Mouse (Mus musculus): Measurements from ENCODE around the gene Faf2.

DNA sequence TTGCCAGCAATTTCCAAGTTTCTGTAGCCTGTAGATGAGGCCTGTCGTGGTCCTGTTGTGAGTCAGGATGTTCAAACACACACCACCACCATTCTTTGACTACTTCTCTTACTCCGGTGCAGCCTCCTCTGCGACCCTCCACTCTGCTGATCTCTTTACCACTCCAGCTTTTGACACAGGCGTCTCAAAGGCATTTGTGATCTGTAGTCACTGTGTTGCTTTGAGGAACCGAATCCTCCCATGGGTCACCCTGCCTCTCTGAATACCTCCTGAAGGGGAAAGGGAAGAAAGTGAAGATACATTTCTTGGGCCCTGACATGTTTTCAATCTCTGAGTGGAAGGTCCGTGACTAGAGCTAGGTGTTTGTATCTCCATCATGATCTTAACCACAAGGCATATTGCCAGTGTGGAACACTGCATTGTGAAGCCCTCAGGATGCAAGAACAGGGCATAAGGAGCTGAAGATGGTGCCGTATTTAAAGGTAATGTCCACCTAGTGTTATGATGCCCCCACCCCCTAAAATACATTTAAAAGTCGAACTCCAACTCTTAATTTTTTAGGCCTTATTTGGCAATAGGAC lies 29.7 kb upstream of the Faf2 start:
- TF ChIP-seq SMC3 (IDR thresholded peaks at IDR 0.05; ENCODE audit: low read depth, low read length) = no peak
- TF ChIP-seq HCFC1 (IDR thresholded peaks at IDR 0.05; ENCODE audit: low read depth, low read length) = no peak
- TF ChIP-seq CTCF (IDR thresholded peaks at IDR 0.05 in 2 of 3, conservative IDR thresholded peaks at IDR 0.05 in 1 of 3; ENCODE audit: control insufficient read depth in 1 of 3, insufficient read depth in 1 of 3, low read depth in 2 of 3, low read length in 3 of 3, poor library complexity in 1 of 3, severe bottlenecking in 1 of 3) = no peak
- no peak for TF ChIP-seq UBTF (IDR thresholded peaks at IDR 0.05; ENCODE audit: borderline replicate concordance, insufficient read depth, low read depth, low read length)
